Mouse (Mus musculus): ENCODE measurements around the gene Tbx4. TPM values are rescaled to one million over a fixed set of nuclear protein-coding genes. Genes with fewer than 3 reads are reported as not detected.

Tbx4 gene
- polyA plus RNA-seq, 1 experiment from 2014 or later, result 0.08 TPM

DNA sequence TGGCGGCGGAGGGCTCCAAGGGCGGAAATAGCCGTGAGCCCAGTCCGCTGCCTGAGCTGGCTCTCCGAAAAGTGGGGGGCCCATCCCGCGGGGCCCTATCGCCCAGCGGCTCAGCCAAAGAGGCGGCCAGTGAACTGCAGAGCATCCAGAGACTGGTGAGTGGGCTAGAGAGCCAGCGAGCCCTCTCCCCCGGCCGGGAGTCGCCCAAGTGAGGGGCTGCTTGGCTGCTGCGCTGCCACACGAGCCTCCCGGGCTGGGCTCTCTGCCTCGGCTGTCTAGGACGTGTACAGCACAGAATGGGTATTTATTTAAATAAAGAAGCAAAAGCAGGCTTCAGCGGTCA is 45.4 kb upstream of the Tbx4 start:
- Histone ChIP-seq H3K9ac (ENCODE audit: low read depth, low read length) (no peak overlapping the region), H3K27ac (ENCODE audit: low read depth, low read length) (no peak overlapping the region), H3K4me1 (replicated peaks; ENCODE audit: control insufficient read depth, insufficient read depth, low read length) (peaks cover 7% of the 10 kb centered on the region; the same call in 1 of the 2 replicates), H3K27me3 (ENCODE audit: control insufficient read depth, insufficient read depth, low read length) (peaks cover 84% of the 10 kb centered on the region), H3K9me3 (ENCODE audit: control insufficient read depth, low read length) (no peaks in the 10 kb centered on the region), H3K4me2 (replicated peaks; ENCODE audit: low read depth, low read length) (peak overlapping the region; percentile 5), H3K4me3 (ENCODE audit: low read depth, low read length) (peak overlapping the region; percentile 4; the same call in 1 of the 2 replicates), H3K36me3 (ENCODE audit: control insufficient read depth, insufficient read depth, low read length) (no peaks in the 10 kb centered on the region)
- DNase-seq (ENCODE audit: low spot score), result no peak
- no peak for ATAC-seq (ENCODE audit: low FRiP score)
- 2% methylated on average over 21 of the region's 21 CpGs for WGBS

DNA sequence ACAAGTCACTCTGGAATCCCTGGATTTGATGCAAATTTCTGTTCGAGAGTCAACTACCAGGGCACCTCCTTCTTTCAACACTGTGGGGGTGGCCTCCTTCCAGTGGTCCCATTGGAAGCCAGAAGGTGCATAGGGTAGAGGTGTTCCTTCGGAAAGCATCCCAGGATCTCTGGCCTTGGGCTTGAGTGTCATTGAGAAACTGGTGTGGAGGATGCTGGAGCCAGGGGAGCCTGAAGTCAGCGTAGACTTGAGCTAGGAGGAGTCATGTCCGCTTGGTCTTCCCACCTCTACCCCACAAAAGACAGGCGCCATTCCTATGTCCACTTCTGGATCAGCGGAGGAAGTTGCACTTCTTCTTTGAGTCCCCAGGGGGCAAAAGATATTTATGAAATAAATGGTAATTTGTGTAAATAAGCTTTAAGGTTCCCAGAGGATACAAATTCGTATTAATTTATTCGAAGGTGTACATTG is 45.0 kb upstream of the Tbx4 start:
- 3% methylated on average over 8 of the region's 8 CpGs for WGBS
- ATAC-seq (ENCODE audit: low FRiP score) (no peak), DNase-seq (ENCODE audit: low spot score) (peak; percentile 60)
- Histone ChIP-seq H3K4me2 (replicated peaks; ENCODE audit: low read depth, low read length) (peak overlapping the region; percentile 50; the same call in 1 of the 2 replicates), H3K9ac (ENCODE audit: low read depth, low read length) (no peak overlapping the region; the same call in 1 of the 2 replicates), H3K9me3 (ENCODE audit: control insufficient read depth, low read length) (no peaks in the 10 kb centered on the region), H3K4me3 (ENCODE audit: low read depth, low read length) (no peak overlapping the region; the same call in 1 of the 2 replicates), H3K4me1 (replicated peaks; ENCODE audit: control insufficient read depth, insufficient read depth, low read length) (peaks cover 7% of the 10 kb centered on the region; the same call in 1 of the 2 replicates), H3K27me3 (ENCODE audit: control insufficient read depth, insufficient read depth, low read length) (peaks cover 82% of the 10 kb centered on the region), H3K27ac (ENCODE audit: low read depth, low read length) (peak overlapping the region; percentile 43; the same call in 1 of the 2 replicates), H3K36me3 (ENCODE audit: control insufficient read depth, insufficient read depth, low read length) (no peaks in the 10 kb centered on the region)

DNA sequence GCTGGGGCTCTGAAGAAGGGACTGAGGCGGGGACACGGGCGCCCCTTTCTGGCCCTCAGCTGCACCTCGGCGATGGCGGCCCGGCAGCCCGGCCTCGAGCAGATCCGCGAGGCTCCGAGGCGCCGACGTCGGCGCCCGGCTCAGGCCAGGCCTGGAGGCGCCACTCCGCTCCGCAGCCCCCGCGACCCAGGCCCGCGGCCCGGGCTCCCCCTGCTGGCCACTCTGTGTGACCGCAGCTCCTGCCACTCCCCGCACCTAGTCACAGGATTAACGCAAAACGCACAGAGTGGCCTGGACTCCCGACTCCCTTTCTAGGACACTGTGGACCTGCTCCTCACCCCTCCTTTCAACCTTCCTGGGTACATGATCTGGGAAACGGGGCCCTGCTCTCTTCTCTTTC is 44.2 kb upstream of the Tbx4 start:
- H3K9ac ChIP-seq (ENCODE audit: low read depth, low read length), result no peak overlapping the region
- DNase-seq (ENCODE audit: low spot score), result peak; percentile 89
- WGBS, result under 1% methylated on average over 29 of the region's 32 CpGs
- H3K4me1 ChIP-seq (replicated peaks; ENCODE audit: control insufficient read depth, insufficient read depth, low read length), result peaks cover 7% of the 10 kb centered on the region; the same call in 1 of the 2 replicates
- no peaks in the 10 kb centered on the region for H3K36me3 ChIP-seq (ENCODE audit: control insufficient read depth, insufficient read depth, low read length)
- peak; percentile 62 for ATAC-seq (ENCODE audit: low FRiP score)
- peak overlapping the region; percentile 25 for H3K4me3 ChIP-seq (ENCODE audit: low read depth, low read length)
- peaks cover 76% of the 10 kb centered on the region for H3K27me3 ChIP-seq (ENCODE audit: control insufficient read depth, insufficient read depth, low read length)
- H3K9me3 ChIP-seq (ENCODE audit: control insufficient read depth, low read length), result no peaks in the 10 kb centered on the region
- peak overlapping the region; percentile 50 for H3K4me2 ChIP-seq (replicated peaks; ENCODE audit: low read depth, low read length)
- peak overlapping the region; percentile 43; the same call in 1 of the 2 replicates for H3K27ac ChIP-seq (ENCODE audit: low read depth, low read length)

DNA sequence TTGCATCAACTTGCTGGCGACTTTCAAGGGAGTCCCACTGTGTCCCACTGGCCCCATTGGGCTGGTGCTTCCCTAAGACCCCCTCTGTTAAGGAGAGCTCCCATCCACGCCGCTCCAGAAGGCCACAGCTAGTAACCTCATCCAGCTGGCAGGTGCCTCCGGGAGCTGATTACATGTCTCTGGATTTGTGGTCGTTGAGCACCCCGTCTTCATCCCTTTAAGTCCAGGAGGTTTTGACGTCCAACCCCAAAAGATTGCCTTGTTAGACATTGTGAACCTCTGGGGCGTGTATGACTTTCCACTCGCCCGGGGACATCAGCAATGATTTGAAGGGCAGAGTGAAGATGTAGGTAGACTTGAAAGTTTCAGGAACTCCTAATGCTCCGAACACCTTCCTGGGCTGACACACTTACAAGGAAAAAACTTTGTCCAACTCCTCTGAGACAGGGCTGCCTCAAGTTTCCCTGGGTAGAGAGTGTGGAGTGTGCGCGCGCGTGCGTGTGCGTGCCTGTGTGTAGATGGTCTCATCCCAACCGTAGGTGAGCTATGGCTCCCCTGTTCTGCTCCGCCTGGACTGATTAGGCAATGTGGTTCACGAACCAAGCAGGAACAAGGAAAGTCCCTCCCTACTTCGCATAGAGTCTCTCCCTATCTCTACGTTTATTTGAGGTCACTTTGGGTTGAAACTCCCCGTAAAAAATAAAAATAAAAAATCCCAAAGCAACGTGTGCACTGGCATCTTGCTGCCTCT is 43.5 kb upstream of the Tbx4 start:
- Histone ChIP-seq H3K27ac (ENCODE audit: low read depth, low read length) (no peak overlapping the region; the same call in 1 of the 2 replicates), H3K4me1 (replicated peaks; ENCODE audit: control insufficient read depth, insufficient read depth, low read length) (peaks cover 7% of the 10 kb centered on the region; the same call in 1 of the 2 replicates), H3K9ac (ENCODE audit: low read depth, low read length) (no peak overlapping the region; the same call in 1 of the 2 replicates), H3K4me3 (ENCODE audit: low read depth, low read length) (no peak overlapping the region; the same call in 1 of the 2 replicates), H3K27me3 (ENCODE audit: control insufficient read depth, insufficient read depth, low read length) (peaks cover 68% of the 10 kb centered on the region), H3K9me3 (ENCODE audit: control insufficient read depth, low read length) (no peaks in the 10 kb centered on the region), H3K4me2 (replicated peaks; ENCODE audit: low read depth, low read length) (peak overlapping the region; percentile 77), H3K36me3 (ENCODE audit: control insufficient read depth, insufficient read depth, low read length) (no peaks in the 10 kb centered on the region)
- 4% methylated on average over 24 of the region's 24 CpGs for WGBS
- DNase-seq (ENCODE audit: low spot score), result peak; percentile 45
- no peak for ATAC-seq (ENCODE audit: low FRiP score)

DNA sequence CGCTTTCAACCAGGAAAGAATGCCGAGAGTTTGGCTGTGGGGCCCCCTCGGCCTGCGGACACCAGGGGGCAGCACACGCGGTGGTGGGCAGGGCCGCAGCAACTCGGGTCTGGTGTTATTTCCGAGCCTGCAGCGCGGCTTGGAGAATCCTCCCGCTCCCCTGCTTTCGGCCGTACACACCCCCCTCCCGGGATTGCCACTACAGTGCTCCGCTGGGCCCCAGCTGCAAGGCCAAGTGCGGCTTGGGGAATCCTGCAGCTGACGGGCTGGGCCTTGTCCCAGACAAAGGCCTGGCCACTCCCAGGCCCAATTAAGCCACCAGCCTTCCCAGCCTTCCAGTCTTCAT is 42.9 kb upstream of the Tbx4 start:
- no peaks in the 10 kb centered on the region for H3K36me3 ChIP-seq (ENCODE audit: control insufficient read depth, insufficient read depth, low read length)
- H3K4me2 ChIP-seq (replicated peaks; ENCODE audit: low read depth, low read length), result peak overlapping the region; percentile 77
- H3K9ac ChIP-seq (ENCODE audit: low read depth, low read length), result peak overlapping the region; percentile 46
- under 1% methylated on average over 18 of the region's 18 CpGs for WGBS
- H3K4me1 ChIP-seq (replicated peaks; ENCODE audit: control insufficient read depth, insufficient read depth, low read length), result peaks cover 7% of the 10 kb centered on the region; the same call in 1 of the 2 replicates
- ATAC-seq (ENCODE audit: low FRiP score) (peak; percentile 69), DNase-seq (ENCODE audit: low spot score) (peak; percentile 91)
- H3K27me3 ChIP-seq (ENCODE audit: control insufficient read depth, insufficient read depth, low read length), result peaks cover 62% of the 10 kb centered on the region
- peak overlapping the region; percentile 42 for H3K4me3 ChIP-seq (ENCODE audit: low read depth, low read length)
- H3K9me3 ChIP-seq (ENCODE audit: control insufficient read depth, low read length), result no peaks in the 10 kb centered on the region
- peak overlapping the region; percentile 49; the same call in 1 of the 2 replicates for H3K27ac ChIP-seq (ENCODE audit: low read depth, low read length)

DNA sequence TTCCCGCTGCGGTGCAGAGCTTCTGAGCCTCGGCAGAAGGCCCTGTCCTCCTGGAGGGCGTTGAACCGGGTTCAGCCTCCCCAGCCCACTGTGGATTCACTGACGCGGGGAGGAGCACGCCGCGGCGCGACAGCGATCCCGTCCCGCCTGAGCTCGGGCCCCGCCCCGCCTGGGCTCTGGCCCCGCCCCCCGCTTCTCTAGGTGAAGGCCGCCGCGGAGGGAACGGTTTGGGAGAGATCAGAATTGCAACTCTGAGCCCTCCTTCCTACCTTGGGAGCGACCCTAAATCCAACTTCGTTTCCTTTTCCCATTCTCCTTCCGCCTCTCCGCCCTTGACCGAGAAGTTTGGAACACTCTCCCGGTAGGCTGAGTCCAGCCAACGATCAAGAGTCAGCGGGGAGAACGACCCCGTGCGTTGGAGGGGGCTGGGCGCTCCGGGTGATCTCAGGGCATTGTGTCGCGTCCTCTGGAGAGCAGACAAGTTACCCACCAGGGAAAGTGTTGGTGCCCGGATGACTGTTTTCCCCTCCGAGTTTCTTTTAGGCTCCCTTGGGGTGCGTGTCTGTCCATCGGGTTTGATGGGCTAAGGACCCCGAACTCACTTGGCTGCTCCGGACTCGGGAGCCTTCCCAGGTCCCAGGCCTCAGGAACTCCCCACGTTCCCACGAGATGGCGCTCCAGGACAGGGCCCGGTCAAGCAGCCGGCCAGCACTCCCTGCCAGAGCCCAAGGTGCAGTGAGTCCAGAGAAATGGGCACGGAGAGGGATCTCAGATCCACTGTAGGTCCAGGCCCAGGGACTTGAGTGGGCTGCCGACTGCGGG is 41.9 kb upstream of the Tbx4 start:
- Histone ChIP-seq H3K9me3 (ENCODE audit: control insufficient read depth, low read length) (no peaks in the 10 kb centered on the region), H3K4me3 (ENCODE audit: low read depth, low read length) (peak overlapping the region; percentile 42), H3K27me3 (ENCODE audit: control insufficient read depth, insufficient read depth, low read length) (peaks cover 52% of the 10 kb centered on the region), H3K4me2 (replicated peaks; ENCODE audit: low read depth, low read length) (peak overlapping the region; percentile 77), H3K4me1 (replicated peaks; ENCODE audit: control insufficient read depth, insufficient read depth, low read length) (peaks cover 7% of the 10 kb centered on the region; the same call in 1 of the 2 replicates), H3K9ac (ENCODE audit: low read depth, low read length) (peak overlapping the region; percentile 48), H3K36me3 (ENCODE audit: control insufficient read depth, insufficient read depth, low read length) (no peaks in the 10 kb centered on the region), H3K27ac (ENCODE audit: low read depth, low read length) (no peak overlapping the region)
- DNase-seq (ENCODE audit: low spot score) (peak; percentile 93), ATAC-seq (ENCODE audit: low FRiP score) (peak; percentile 64)
- under 1% methylated on average over 54 of the region's 54 CpGs for WGBS

DNA sequence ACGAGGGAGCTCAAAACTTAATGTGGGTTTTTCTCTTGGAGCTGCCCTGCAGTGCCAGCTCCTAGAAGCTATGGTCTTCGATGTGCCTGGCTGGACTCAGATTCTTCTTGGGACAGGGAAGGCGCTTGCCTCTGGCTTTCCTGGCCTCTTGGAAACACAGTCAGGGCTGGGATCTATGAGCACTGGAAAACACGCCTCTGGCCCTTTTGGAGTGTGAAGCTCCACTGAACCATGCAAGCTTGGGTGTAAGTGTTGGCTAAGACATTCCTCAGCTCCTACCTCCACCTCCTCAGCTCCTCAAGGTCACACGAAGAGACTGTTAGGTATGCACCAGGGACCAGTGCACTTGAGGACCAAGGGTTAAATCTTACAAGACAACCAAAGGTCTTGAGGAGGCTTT is 41.3 kb upstream of the Tbx4 start:
- Histone ChIP-seq H3K4me2 (replicated peaks; ENCODE audit: low read depth, low read length) (peak overlapping the region; percentile 77; the same call in 1 of the 2 replicates), H3K9ac (ENCODE audit: low read depth, low read length) (no peak overlapping the region), H3K27ac (ENCODE audit: low read depth, low read length) (no peak overlapping the region), H3K9me3 (ENCODE audit: control insufficient read depth, low read length) (no peaks in the 10 kb centered on the region), H3K4me3 (ENCODE audit: low read depth, low read length) (no peak overlapping the region), H3K36me3 (ENCODE audit: control insufficient read depth, insufficient read depth, low read length) (no peaks in the 10 kb centered on the region), H3K4me1 (replicated peaks; ENCODE audit: control insufficient read depth, insufficient read depth, low read length) (peaks cover 5% of the 10 kb centered on the region; the same call in 1 of the 2 replicates), H3K27me3 (ENCODE audit: control insufficient read depth, insufficient read depth, low read length) (peaks cover 46% of the 10 kb centered on the region)
- no peak for ATAC-seq (ENCODE audit: low FRiP score)
- DNase-seq (ENCODE audit: low spot score), result no peak
- 29% methylated on average over 5 of the region's 5 CpGs for WGBS

DNA sequence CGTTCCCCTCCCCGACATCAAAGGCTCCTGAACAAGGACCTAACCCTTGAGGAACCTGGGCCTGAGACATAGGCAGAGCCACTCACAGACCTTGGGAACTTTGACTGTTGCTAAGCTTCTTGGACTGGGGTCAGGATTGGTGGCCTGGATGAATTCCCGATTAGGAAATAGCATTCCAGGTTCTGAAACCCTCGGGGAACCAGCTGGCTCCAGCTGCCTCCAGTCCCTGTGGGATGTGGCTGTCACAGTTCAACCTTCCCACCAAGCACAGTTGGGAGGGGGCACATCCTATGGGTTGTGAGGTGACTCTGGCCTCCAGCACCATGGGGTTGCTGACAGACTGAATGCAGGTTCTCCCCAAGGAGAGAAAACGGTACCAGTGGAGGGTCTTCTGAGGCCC is 40.3 kb upstream of the Tbx4 start:
- peaks cover 5% of the 10 kb centered on the region; the same call in 1 of the 2 replicates for H3K4me1 ChIP-seq (replicated peaks; ENCODE audit: control insufficient read depth, insufficient read depth, low read length)
- H3K4me2 ChIP-seq (replicated peaks; ENCODE audit: low read depth, low read length), result no peak overlapping the region
- peaks cover 36% of the 10 kb centered on the region for H3K27me3 ChIP-seq (ENCODE audit: control insufficient read depth, insufficient read depth, low read length)
- no peak overlapping the region for H3K27ac ChIP-seq (ENCODE audit: low read depth, low read length)
- no peaks in the 10 kb centered on the region for H3K9me3 ChIP-seq (ENCODE audit: control insufficient read depth, low read length)
- no peak for DNase-seq (ENCODE audit: low spot score)
- H3K9ac ChIP-seq (ENCODE audit: low read depth, low read length), result no peak overlapping the region
- no peaks in the 10 kb centered on the region for H3K36me3 ChIP-seq (ENCODE audit: control insufficient read depth, insufficient read depth, low read length)
- H3K4me3 ChIP-seq (ENCODE audit: low read depth, low read length), result no peak overlapping the region
- ATAC-seq (ENCODE audit: low FRiP score), result no peak
- 49% methylated on average over 5 of the region's 5 CpGs for WGBS
